Comparison of ENCODE assay signal across 16 mouse cellular contexts in genomic region chr5:52131389-52131788, GRCm38 (mm10). TPM values are rescaled to one million over a fixed set of nuclear protein-coding genes. Genes with fewer than 3 reads are reported as not detected.
A peak's percentile ranks its signal among the peaks of the same experiment; 100 is the strongest.
DNase-seq lines count a peak whose midpoint lies in the region; ATAC-seq and TF ChIP-seq lines count a peak whose summit lies in the region.
"Had no signal": no experiment of that assay in that cellular context is flagged by ENCODE, and none has a peak within 500 bp of the region (broad histone marks: within the 10 kb centered on the region; RNA-seq: fewer than 3 reads in every experiment).

No protein-coding gene starts in this region.

- H3K4me3 ChIP-seq in heart, embryonic 11.5 days (ENCODE audit: low read depth, low read length) = no peak overlapping the region
- H3K4me3 ChIP-seq in liver, postnatal 0 days (ENCODE audit: low read depth, low read length) = no peak overlapping the region
- no peak overlapping the region for H3K4me3 ChIP-seq in midbrain, postnatal 0 days (ENCODE audit: low read depth, low read length)
- no peak overlapping the region for H3K4me3 ChIP-seq in midbrain, embryonic 14.5 days (replicated peaks; ENCODE audit: low read depth, low read length)
- H3K4me3 ChIP-seq: embryonic facial prominence, embryonic 10.5 days; embryonic facial prominence, embryonic 12.5 days; forebrain, embryonic 13.5 days; forebrain, embryonic 15.5 days had no signal

- H3K27ac ChIP-seq in heart, embryonic 11.5 days (ENCODE audit: low read depth, low read length) = no peak overlapping the region
- H3K27ac ChIP-seq in liver, postnatal 0 days (ENCODE audit: low read depth) = no peak overlapping the region
- no peak overlapping the region for H3K27ac ChIP-seq in midbrain, postnatal 0 days (ENCODE audit: low read depth, low read length)
- H3K27ac ChIP-seq in midbrain, embryonic 14.5 days (replicated peaks; ENCODE audit: low read depth, low read length) = no peak overlapping the region
- H3K27ac ChIP-seq: embryonic facial prominence, embryonic 10.5 days; embryonic facial prominence, embryonic 12.5 days; forebrain, embryonic 13.5 days; forebrain, embryonic 15.5 days had no signal

- no peak for TF ChIP-seq CTCF in liver, postnatal 0 days (IDR thresholded peaks at IDR 0.05; ENCODE audit: low read depth)
- no peak for TF ChIP-seq CTCF in midbrain, postnatal 0 days (IDR thresholded peaks at IDR 0.05)

- no peak for ATAC-seq in heart, embryonic 11.5 days (replicated peaks; ENCODE audit: insufficient number of reproducible peaks, low FRiP score, low TSS enrichment)
- no peak for ATAC-seq in liver, postnatal 0 days
- no peak for ATAC-seq in midbrain, postnatal 0 days (ENCODE audit: low FRiP score)
- ATAC-seq in midbrain, embryonic 14.5 days (ENCODE audit: low FRiP score, low TSS enrichment) = no peak
- ATAC-seq: activated CD4-positive, CD25-positive, alpha-beta regulatory T cell, adult 4 months; CD4-positive, CD25-positive, alpha-beta regulatory T cell, adult 4 months; Patski had no signal

- no peak overlapping the region for H3K9ac ChIP-seq in heart, embryonic 11.5 days (ENCODE audit: low read depth, low read length)
- H3K9ac ChIP-seq in liver, postnatal 0 days (replicated peaks) = no peak overlapping the region
- H3K9ac ChIP-seq in midbrain, postnatal 0 days (replicated peaks; ENCODE audit: low read length, poor library complexity, severe bottlenecking) = no peak overlapping the region
- no peak overlapping the region for H3K9ac ChIP-seq in midbrain, embryonic 14.5 days (replicated peaks; ENCODE audit: low read length)
- H3K9ac ChIP-seq: embryonic facial prominence, embryonic 12.5 days; forebrain, embryonic 13.5 days; forebrain, embryonic 15.5 days had no signal

- 88% methylated on average over 13 of the region's 13 CpGs for WGBS in heart, embryonic 11.5 days (ENCODE audit: insufficient replicate concordance)
- 86% methylated on average over 13 of the region's 13 CpGs for WGBS in liver, postnatal 0 days (ENCODE audit: insufficient replicate concordance)
- WGBS in midbrain, postnatal 0 days = 91% methylated on average over 13 of the region's 13 CpGs
- 93% methylated on average over 13 of the region's 13 CpGs for WGBS in midbrain, embryonic 14.5 days

- no peaks in the 10 kb centered on the region for H3K9me3 ChIP-seq in heart, embryonic 11.5 days (replicated peaks; ENCODE audit: control insufficient read depth, low read length)
- no peaks in the 10 kb centered on the region for H3K9me3 ChIP-seq in liver, postnatal 0 days (ENCODE audit: low read length)
- H3K9me3 ChIP-seq in midbrain, postnatal 0 days (ENCODE audit: low read length) = no peaks in the 10 kb centered on the region
- H3K9me3 ChIP-seq in midbrain, embryonic 14.5 days (ENCODE audit: control insufficient read depth, low read length) = no peaks in the 10 kb centered on the region
- H3K9me3 ChIP-seq: embryonic facial prominence, embryonic 10.5 days; embryonic facial prominence, embryonic 12.5 days; forebrain, embryonic 13.5 days; forebrain, embryonic 15.5 days; G1E had no signal

- no peak for TF ChIP-seq EP300 in liver, postnatal 0 days (IDR thresholded peaks at IDR 0.05; ENCODE audit: low read depth)

- H3K4me1 ChIP-seq in heart, embryonic 11.5 days (ENCODE audit: control insufficient read depth, insufficient read depth, low read length) = no peaks in the 10 kb centered on the region
- H3K4me1 ChIP-seq in liver, postnatal 0 days (ENCODE audit: insufficient read depth) = no peaks in the 10 kb centered on the region
- no peaks in the 10 kb centered on the region for H3K4me1 ChIP-seq in midbrain, postnatal 0 days (ENCODE audit: insufficient read depth, low read length)
- H3K4me1 ChIP-seq in midbrain, embryonic 14.5 days (ENCODE audit: control insufficient read depth, insufficient read depth, low read length) = no peaks in the 10 kb centered on the region
- H3K4me1 ChIP-seq: forebrain, embryonic 13.5 days; forebrain, embryonic 15.5 days had no signal

- no peaks in the 10 kb centered on the region for H3K36me3 ChIP-seq in heart, embryonic 11.5 days (ENCODE audit: control insufficient read depth, insufficient read depth, low read length)
- H3K36me3 ChIP-seq in liver, postnatal 0 days (replicated peaks; ENCODE audit: insufficient read depth, low read length) = no peaks in the 10 kb centered on the region
- no peaks in the 10 kb centered on the region for H3K36me3 ChIP-seq in midbrain, postnatal 0 days (ENCODE audit: insufficient read depth, low read length)
- no peaks in the 10 kb centered on the region for H3K36me3 ChIP-seq in midbrain, embryonic 14.5 days (ENCODE audit: control insufficient read depth, insufficient read depth, low read length)
- H3K36me3 ChIP-seq: embryonic facial prominence, embryonic 12.5 days; forebrain, embryonic 15.5 days had no signal

- no peaks in the 10 kb centered on the region for H3K27me3 ChIP-seq in heart, embryonic 11.5 days (ENCODE audit: control insufficient read depth, insufficient read depth, low read length)
- no peaks in the 10 kb centered on the region for H3K27me3 ChIP-seq in liver, postnatal 0 days (ENCODE audit: insufficient read depth, low read length)
- H3K27me3 ChIP-seq in midbrain, postnatal 0 days (ENCODE audit: insufficient read depth, low read length) = no peaks in the 10 kb centered on the region
- no peaks in the 10 kb centered on the region for H3K27me3 ChIP-seq in midbrain, embryonic 14.5 days (ENCODE audit: control insufficient read depth, insufficient read depth, low read length)
- H3K27me3 ChIP-seq: CH12.LX; embryonic facial prominence, embryonic 12.5 days; forebrain, embryonic 13.5 days; forebrain, embryonic 15.5 days; Patski had no signal

- no peak overlapping the region for H3K4me2 ChIP-seq in heart, embryonic 11.5 days
- H3K4me2 ChIP-seq in liver, postnatal 0 days (ENCODE audit: low read depth, low read length) = no peak overlapping the region
- no peak overlapping the region for H3K4me2 ChIP-seq in midbrain, postnatal 0 days (ENCODE audit: low read depth, low read length, poor library complexity, severe bottlenecking)
- no peak overlapping the region for H3K4me2 ChIP-seq in midbrain, embryonic 14.5 days (ENCODE audit: low read length)
- H3K4me2 ChIP-seq: embryonic facial prominence, embryonic 12.5 days; forebrain, embryonic 13.5 days; forebrain, embryonic 15.5 days had no signal

- DNase-seq in heart, adult 11 months = peak; percentile 72
- peak; percentile 7 for DNase-seq in liver, postnatal 0 days
- no peak for DNase-seq in liver
- DNase-seq in midbrain, postnatal 0 days (ENCODE audit: low spot score) = peak; percentile 10
- DNase-seq in midbrain, embryonic 14.5 days = no peak
- DNase-seq: adrenal gland, adult 8-10 months had no signal

RNA-seq across cellular contexts. Expression of gene Dhx15, which starts 58.9 kb away (rescaled TPM):
- 53.7 and 58.5 TPM in 2 replicates for polyA plus RNA-seq in heart, embryonic 11.5 days (2014; fragmentation: Nextera tagmentation; extraction: Ambion mirVana)
- 36.0 and 39.3 TPM in 2 replicates for polyA plus RNA-seq in liver, postnatal 0 days (2015; fragmentation: Nextera tagmentation; extraction: Ambion mirVana)
- total RNA-seq in midbrain, postnatal 0 days (2014; rRNA removed) = 96.4 and 121 TPM in 2 replicates
- polyA plus RNA-seq in midbrain, postnatal 0 days (2015; fragmentation: Nextera tagmentation; extraction: Ambion mirVana) = 66.8 and 73.5 TPM in 2 replicates
- polyA plus RNA-seq in midbrain, embryonic 14.5 days (2014; fragmentation: Nextera tagmentation; extraction: Ambion mirVana) = 84.0 and 87.5 TPM in 2 replicates

Comparison
In these comparisons a context has a peak if more than half of its experiments do, and no peak if none do; other contexts are left out.
1. DNase-seq: peak in heart, adult 11 months (single experiment), liver, postnatal 0 days (single experiment) and midbrain, postnatal 0 days (single experiment); none in liver (single experiment) and midbrain, embryonic 14.5 days (single experiment).